Mouse (Mus musculus) liver, embryonic 14.5 days (tissue): ENCODE results near the gene Eid3.

Source experiments
- CTCF ChIP-seq: IDR thresholded peaks from 2 replicates; pipeline ENCODE4 v1.5.1; 2016; ENCODE audit warnings: antibody characterized with exemption, low read depth, control low read depth
- EP300 ChIP-seq: IDR thresholded peaks from 2 replicates; pipeline ENCODE4 v1.6.1; 2016; ENCODE audit warnings: antibody characterized with exemption, low read depth

DNA sequence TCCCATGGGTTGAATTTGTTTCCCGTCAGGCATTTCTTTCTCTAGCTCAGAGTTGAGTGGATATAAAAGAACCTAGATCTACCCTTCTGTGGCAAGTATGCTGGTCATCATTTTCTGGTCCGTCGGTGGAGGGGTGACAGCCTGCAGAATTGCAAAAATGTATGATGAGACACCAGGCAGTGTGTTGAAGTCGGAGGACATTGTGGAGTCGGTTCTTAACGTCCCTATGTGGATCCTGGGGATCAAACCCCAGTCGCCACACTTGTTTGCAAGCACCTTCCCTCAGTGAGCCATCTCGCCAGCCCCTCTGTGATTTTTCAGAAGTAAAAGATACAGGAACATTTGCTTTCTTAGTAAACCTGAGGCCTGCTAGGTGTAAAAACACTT lies 5.5 kb upstream of the Eid3 start:
- TF ChIP-seq CTCF: no peak
- TF ChIP-seq EP300: no peak
